Mouse (Mus musculus) layer of hippocampus, adult 9-11 months (tissue): Measurements from ENCODE around the gene Pax7.

Experiments
- DNase-seq: peaks from one replicate; pipeline ENCODE4 v3.0.0; 2022

Pax7 gene

DNA sequence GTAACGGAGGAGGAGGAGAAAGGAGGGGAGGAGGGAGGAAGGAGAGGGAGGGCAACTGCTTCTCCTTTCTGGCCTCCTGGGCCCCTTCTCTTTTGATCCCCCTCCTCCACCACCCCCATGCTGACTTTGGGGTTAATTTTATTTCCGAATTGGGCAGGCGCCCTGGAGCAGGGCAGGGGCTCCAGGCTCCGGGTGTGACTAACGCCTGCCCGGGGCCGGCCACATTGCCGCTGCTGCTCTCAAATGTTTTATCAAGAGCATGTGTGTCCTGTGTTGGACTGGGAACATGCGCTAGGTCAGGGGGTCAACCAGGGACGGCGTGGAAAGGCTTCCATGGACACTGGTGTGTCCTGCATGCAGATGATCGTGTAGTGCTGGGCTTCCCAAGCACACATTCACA lies 87.2 kb downstream of the Pax7 start:
- no peak for DNase-seq

DNA sequence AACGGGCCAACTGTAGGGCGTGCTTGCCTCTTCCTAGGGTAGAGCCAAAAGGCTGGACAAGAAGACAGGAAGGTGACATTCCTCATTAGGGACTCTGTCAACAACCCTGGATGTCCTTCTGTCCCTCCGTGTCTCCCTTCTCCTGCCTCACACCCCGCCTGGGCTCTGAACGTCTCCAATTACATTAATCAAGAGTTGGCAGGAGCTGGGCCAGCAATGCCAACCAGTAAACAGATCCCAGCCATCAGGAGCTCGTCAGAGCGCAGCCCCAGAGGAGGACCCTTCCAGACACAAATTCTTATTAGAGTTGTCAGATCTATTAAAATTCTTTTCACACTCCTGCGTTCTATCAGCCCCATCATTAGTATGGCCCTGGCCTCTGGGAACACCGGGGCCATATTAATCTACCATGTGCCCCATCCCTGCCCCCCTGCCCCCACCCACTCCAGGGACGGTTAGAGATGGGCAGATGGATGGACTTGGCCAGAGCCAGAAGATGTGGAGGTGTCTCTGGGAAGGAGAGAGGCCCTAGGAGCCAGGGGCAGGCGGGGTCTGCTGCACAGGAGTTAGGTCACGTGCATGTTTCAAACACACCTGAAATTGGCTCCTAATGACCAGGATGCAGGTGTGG lies 88.4 kb downstream of the Pax7 start:
- DNase-seq, result no peak

DNA sequence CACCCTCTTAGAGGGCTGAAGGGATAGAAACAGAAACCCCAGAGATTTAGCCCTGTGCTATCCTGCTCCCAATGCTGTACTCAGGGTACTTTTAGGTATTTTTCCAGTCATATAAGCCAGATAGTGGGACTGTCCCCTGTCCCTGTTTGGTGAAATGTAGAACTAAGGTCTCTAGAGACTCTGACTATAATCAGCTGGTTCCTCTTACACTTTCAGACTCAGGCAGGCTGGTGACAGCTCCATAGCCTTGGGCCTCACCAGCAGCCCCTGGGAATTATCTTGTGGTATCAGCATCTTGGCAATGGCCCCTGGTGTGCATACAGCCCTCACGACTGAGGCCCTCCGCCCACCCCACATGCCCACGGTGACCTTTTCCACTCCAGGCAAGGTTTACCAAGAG lies 89.7 kb downstream of the Pax7 start:
- no peak for DNase-seq

- DNase-seq, result peak; percentile 69
Observed at GRCm38 (mm10) chr4:139737035-139737434, 96.3 kb downstream of the Pax7 start.

DNA sequence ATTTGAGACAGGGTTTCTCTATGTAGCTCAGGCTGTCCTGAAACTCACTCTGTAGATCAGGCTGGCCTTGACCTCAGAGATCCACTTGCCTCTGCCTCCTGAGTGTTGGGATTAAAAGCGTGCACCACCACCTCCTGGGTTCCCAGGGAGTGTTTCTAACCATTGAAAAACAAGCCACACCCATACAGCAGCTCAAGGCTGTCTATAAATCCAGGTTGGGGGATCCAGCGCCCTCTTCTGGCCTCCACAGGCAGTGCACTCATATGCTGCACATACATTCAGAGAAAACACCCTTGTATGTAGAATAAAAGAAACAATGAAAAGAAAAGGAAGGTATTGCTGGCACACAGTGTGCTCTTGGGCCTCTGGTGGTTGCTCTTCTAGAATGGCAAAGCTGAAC lies 106.2 kb downstream of the Pax7 start:
- DNase-seq, result no peak

DNA sequence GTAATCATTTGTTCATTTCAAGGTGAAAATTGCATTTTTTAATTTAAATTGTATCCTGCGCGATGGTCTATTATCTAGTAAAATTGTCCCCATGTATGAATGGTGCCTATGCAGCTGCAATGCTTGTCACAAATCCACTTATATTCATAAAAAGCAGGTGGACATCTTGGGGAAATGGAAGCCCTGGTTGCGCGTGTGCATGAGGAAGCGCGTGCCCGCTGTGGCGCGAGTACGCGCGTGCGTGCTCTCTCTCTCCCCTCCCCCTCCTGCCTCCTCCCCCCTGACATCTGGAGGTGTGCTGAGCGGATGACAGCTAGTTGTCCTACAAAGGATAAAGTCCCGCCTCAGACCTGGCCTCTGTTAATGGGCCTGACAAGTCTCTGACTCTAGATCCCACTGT lies 107.9 kb downstream of the Pax7 start:
- DNase-seq, result no peak

- no peak for DNase-seq
Observed at GRCm38 (mm10) chr4:139724296-139724695, 109.0 kb downstream of the Pax7 start.

DNA sequence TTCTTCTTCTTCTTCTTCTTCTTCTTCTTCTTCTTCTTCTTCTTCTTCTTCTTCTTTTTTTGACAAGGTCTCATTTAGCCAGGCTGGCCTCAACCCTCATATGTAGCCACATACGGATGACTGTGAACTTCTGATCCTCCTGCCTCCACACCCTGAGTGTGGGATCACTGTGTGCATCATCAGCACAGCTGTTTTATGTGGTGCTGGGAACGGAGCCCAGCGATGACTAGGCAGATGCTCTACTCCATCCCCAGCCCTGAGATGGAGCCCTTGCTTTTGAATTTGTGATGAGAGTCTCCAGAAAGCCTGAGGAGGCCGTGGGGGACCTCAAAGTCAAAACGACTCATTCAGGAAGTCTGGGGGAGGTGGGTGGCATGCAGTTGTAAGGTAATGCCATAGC lies 114.3 kb downstream of the Pax7 start:
- DNase-seq, result no peak

DNA sequence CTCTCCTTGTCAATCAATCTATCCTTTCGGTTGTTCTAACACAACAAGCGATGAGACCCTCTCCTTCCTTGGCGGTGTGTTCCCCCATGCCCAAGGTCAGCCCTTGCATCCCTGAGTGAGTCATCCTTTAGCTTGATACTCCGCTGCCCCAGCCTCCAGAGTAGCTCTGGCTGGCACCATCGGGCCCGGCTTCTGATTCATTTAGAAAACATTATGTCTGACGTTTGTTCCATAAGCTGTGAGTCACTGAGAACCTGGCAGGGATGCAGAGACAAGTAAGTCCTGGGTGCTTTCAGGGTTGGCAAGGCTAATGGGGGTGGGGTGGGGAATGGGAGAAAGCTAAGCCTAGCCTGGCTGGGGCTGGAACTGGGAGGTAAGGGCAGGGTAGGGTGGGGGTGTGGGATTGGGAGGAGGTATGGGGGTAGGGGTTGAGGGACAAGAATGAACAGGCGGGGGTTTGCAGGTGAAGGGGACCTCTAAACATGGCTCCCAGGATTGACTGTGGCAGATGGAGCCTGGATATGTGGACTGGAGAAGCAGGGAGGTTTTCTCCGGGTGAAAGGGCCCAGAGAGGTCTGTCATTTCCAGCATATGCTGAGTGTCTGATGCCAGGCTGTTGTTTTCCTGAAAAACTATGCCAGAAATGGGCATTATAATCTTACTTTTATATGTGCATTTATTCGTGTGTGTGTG lies 116.7 kb downstream of the Pax7 start:
- peak; percentile 73 for DNase-seq

DNA sequence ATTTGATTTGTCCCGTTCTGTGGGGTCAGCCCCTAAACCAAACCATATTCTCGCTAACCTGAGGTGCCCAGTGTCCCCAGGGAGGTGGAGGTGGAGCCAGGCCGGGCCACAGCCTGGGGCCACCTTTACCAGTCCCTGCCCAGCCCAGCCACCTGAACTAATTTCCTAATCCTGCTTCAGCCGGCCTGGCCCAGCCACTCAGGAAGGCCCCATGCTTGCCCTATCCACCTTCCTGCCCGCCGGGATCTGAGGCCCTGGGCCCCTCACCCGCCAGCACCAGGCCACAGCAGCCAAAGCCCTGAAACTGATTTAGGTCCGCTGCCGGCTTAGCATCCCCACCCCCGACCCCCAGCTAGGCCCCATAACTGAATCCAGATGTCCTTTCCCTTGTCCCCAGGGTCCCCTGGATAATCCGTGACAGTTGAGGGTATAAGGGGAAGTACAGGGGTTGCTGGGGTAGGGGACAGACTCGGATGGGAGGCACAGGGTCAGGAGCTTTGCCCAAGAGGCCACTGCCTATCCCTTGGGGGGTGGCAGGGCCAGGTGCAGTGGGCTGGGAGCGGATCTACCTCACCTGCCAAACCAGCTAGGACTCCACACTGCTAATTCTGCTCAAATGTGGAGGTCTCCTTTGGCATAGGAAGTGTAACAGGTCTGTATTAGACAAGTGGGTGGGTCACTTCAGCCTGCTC lies 117.9 kb downstream of the Pax7 start:
- DNase-seq, result no peak

- no peak for DNase-seq
Observed at GRCm38 (mm10) chr4:139710467-139711334, 122.6 kb downstream of the Pax7 start.

- DNase-seq, result no peak
Observed at GRCm38 (mm10) chr4:139705986-139706385, 127.3 kb downstream of the Pax7 start.

DNA sequence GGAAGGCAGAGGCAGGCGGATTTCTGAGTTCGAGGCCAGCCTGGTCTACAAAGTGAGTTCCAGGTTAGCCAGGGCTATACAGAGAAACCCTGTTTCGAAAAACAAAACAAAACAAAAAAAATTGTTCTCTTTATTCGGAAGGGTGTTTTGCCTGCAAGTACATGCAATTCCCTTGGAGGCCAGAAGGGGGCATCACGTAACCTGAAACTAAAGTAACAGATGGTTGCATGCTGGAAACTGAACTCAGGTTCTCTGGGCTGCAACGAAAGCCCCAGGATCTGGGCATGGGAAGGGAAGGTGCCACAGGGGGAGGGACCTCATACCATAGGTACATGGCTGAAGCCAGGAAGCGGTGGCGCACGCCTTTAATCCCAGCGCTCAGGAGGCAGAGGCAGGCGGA lies 129.9 kb downstream of the Pax7 start:
- no peak for DNase-seq

DNA sequence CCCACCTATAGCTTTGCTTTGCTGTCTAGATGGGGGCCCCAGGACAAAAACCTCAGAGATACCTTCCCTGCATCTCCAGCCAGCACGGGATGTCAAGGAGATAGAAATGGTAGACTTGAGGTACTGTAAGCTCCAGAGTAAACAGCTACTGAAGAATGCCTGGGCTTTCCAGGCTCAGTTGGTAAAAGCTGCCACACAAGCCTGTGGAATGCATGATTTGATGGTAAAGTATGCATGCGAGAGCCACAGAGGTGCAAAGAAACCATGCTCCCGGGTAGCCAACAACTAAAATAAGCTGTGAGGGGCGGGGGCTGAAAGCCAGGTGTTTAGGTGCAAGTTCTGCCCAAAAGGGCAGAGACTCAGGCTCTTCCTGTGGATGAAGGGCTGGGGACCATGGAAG lies 130.4 kb downstream of the Pax7 start:
- DNase-seq, result no peak

DNA sequence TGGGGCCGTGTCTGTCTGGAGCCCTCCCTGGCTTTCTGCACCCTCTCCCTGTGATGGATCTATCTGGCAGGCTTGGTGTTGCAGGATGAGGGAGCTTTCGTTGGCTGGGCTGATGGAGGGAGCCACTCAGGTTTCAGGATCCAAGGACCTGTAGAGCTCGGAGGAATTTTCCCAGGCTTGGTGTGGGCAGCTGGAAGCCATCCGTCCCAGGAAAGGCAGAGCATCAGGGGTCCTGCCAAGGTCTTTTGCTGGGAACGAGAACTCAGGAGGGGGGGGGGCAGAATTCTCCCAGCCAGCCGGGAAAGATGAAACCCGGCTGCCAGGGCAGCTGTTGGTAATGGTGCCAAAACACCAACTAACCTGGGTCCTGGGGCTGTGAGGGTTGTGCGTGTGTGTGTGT lies 134.7 kb downstream of the Pax7 start:
- DNase-seq, result no peak

GRCm38 (mm10) chr4:139697755-139698154 lies 135.6 kb downstream of the Pax7 start:
- no peak for DNase-seq

GRCm38 (mm10) chr4:139693315-139693714 lies 140.0 kb downstream of the Pax7 start:
- no peak for DNase-seq

DNA sequence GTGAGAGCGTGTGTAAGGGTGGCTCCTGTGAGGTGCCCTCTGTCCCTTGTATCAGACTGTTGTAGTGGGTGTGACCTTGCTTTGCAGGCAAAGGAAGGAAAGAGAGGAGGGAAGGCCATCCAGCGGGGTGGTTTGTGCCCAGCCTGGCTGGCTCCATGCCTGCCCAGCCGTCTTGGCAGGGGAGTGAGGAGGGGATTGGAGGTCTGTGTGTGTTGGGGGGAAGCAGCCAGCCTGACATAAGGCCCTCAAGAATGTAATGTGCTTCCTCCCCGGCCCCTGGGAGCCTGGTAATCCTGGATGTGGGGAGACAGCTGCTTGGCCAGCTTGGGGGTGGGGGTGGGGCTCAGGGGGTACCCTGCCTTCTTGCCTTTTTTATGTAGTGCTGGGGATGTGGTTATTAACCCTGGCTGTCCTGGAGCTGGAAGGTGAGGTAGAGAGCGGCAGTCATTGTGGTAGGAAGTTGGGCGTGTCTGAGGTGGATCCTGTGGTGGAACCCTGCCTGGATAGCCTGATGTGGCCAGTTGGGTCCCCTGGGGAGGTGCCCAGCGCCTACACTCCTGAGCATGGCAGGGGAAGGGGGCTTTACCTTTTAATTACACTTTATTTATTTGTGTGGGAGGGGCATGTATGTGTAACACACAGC lies 143.6 kb downstream of the Pax7 start:
- DNase-seq, result no peak

DNA sequence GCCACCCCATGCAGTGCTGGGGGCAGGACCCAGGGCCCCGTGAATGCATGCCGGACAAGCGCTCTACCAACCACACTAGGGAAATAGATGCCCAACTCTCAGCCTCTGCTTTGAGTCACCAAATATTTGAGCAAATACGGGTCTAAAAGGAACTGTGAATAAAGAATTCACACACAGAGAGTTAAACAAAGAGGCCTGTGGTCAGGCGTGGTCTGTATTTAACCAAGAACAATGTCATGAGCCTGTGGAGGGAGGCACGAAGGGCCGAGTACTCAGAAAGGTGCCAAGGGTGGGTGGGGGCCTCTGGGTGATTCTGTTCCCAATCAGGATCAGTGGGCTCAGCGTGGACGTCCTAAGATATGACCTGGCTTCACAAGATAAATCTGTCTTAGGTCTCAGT lies 145.3 kb downstream of the Pax7 start:
- DNase-seq, result no peak
